In genomic region chr10:97625116-97625515, GRCm38 (mm10) we compare ENCODE assay signal across 24 mouse cellular contexts. TPM values are rescaled to one million over a fixed set of nuclear protein-coding genes. Genes with fewer than 3 reads are reported as not detected.
DNase-seq lines count a peak whose midpoint lies in the region; ATAC-seq and TF ChIP-seq lines count a peak whose summit lies in the region.
"Had no signal": no experiment of that assay in that cellular context is flagged by ENCODE, and none has a peak within 500 bp of the region (broad histone marks: within the 10 kb centered on the region; RNA-seq: fewer than 3 reads in every experiment).

No protein-coding gene starts in this region.

- H3K9ac ChIP-seq in kidney, postnatal 0 days (ENCODE audit: low read depth, low read length), result no peak overlapping the region
- H3K9ac ChIP-seq in MEL (ENCODE audit: control insufficient read depth, low read depth, low read length, poor library complexity, severe bottlenecking), result no peak overlapping the region
- H3K9ac ChIP-seq in embryonic facial prominence, embryonic 15.5 days, result no peak overlapping the region
- H3K9ac ChIP-seq in stomach, embryonic 16.5 days (ENCODE audit: low read length), result no peak overlapping the region
- H3K9ac ChIP-seq: heart, embryonic 12.5 days; hindbrain, embryonic 15.5 days; liver, embryonic 14.5 days; midbrain, embryonic 15.5 days had no signal

- H3K9me3 ChIP-seq in kidney, postnatal 0 days (replicated peaks; ENCODE audit: low read length), result no peaks in the 10 kb centered on the region
- H3K9me3 ChIP-seq in MEL (replicated peaks; ENCODE audit: insufficient read depth, low read length), result no peaks in the 10 kb centered on the region
- no peaks in the 10 kb centered on the region for H3K9me3 ChIP-seq in embryonic facial prominence, embryonic 15.5 days (replicated peaks)
- no peaks in the 10 kb centered on the region for H3K9me3 ChIP-seq in stomach, embryonic 16.5 days (replicated peaks; ENCODE audit: control insufficient read depth, low read length)
- H3K9me3 ChIP-seq: heart, embryonic 12.5 days; hindbrain, embryonic 15.5 days; midbrain, embryonic 15.5 days had no signal

- TF ChIP-seq POLR2A in MEL (IDR thresholded peaks at IDR 0.05; ENCODE audit: control insufficient read depth in 1 of 2, insufficient read depth in 1 of 2, low read depth in 1 of 2, low read length in 2 of 2, poor library complexity in 1 of 2), result no peak

- no peak for TF ChIP-seq EP300 in MEL (IDR thresholded peaks at IDR 0.05; ENCODE audit: low read depth in 1 of 2, low read length in 2 of 2)

- no peaks in the 10 kb centered on the region for H3K36me3 ChIP-seq in kidney, postnatal 0 days (ENCODE audit: insufficient read depth, low read length)
- no peaks in the 10 kb centered on the region for H3K36me3 ChIP-seq in MEL (ENCODE audit: control insufficient read depth in 1 of 2, insufficient read depth in 2 of 2, low read length in 2 of 2)
- H3K36me3 ChIP-seq in embryonic facial prominence, embryonic 15.5 days, result no peaks in the 10 kb centered on the region
- no peaks in the 10 kb centered on the region for H3K36me3 ChIP-seq in stomach, embryonic 16.5 days (ENCODE audit: control insufficient read depth, insufficient read depth, low read length)
- H3K36me3 ChIP-seq: heart, embryonic 12.5 days; hindbrain, embryonic 15.5 days; midbrain, embryonic 15.5 days had no signal

- no peak for TF ChIP-seq RAD21 in MEL (IDR thresholded peaks at IDR 0.05; ENCODE audit: low read depth, low read length)

- no peaks in the 10 kb centered on the region for H3K27me3 ChIP-seq in kidney, postnatal 0 days (ENCODE audit: insufficient read depth, low read length)
- H3K27me3 ChIP-seq in MEL (ENCODE audit: control insufficient read depth in 1 of 2, insufficient read depth in 2 of 2, low read length in 2 of 2), result no peaks in the 10 kb centered on the region
- no peaks in the 10 kb centered on the region for H3K27me3 ChIP-seq in embryonic facial prominence, embryonic 15.5 days
- no peaks in the 10 kb centered on the region for H3K27me3 ChIP-seq in stomach, embryonic 16.5 days (ENCODE audit: control insufficient read depth, insufficient read depth, low read length)
- H3K27me3 ChIP-seq: heart, embryonic 12.5 days; hindbrain, embryonic 15.5 days; midbrain, embryonic 15.5 days had no signal

- no peak for ATAC-seq in kidney, postnatal 0 days (replicated peaks; ENCODE audit: low FRiP score, low read depth)
- ATAC-seq in embryonic facial prominence, embryonic 15.5 days (ENCODE audit: insufficient number of reproducible peaks, low FRiP score, low TSS enrichment, low read depth), result no peak; the same call in 1 of the 2 replicates
- ATAC-seq in stomach, embryonic 16.5 days (ENCODE audit: insufficient read depth, low FRiP score), result no peak
- no peak for ATAC-seq in inflammation-experienced regulatory T-cells, adult 6 months
- ATAC-seq: CD4-positive, CD25-positive, alpha-beta regulatory T cell, adult 4 months; forebrain, embryonic 14.5 days; midbrain, embryonic 15.5 days had no signal

- H3K4me2 ChIP-seq in kidney, postnatal 0 days (ENCODE audit: low read length), result no peak overlapping the region
- H3K4me2 ChIP-seq in embryonic facial prominence, embryonic 15.5 days (replicated peaks), result no peak overlapping the region
- H3K4me2 ChIP-seq in stomach, embryonic 16.5 days (ENCODE audit: low read depth, low read length), result no peak overlapping the region
- H3K4me2 ChIP-seq: heart, embryonic 12.5 days; hindbrain, embryonic 15.5 days; midbrain, embryonic 15.5 days had no signal

- no peak for TF ChIP-seq CTCF in kidney, postnatal 0 days (IDR thresholded peaks at IDR 0.05; ENCODE audit: low read depth)
- TF ChIP-seq CTCF in MEL (IDR thresholded peaks at IDR 0.05 in 2 of 3, conservative IDR thresholded peaks at IDR 0.05 in 1 of 3; ENCODE audit: control insufficient read depth in 1 of 3, insufficient read depth in 1 of 3, low read depth in 2 of 3, low read length in 3 of 3, poor library complexity in 1 of 3, severe bottlenecking in 1 of 3), result no peak

- 54% methylated on average over 4 of the region's 4 CpGs for WGBS in kidney, postnatal 0 days
- 30% methylated on average over 4 of the region's 4 CpGs for WGBS in embryonic facial prominence, embryonic 15.5 days
- WGBS in stomach, embryonic 16.5 days, result 40% methylated on average over 4 of the region's 4 CpGs

- H3K79me2 ChIP-seq in MEL (ENCODE audit: control insufficient read depth, insufficient read depth, low read length, poor library complexity), result no peaks in the 10 kb centered on the region

- H3K27ac ChIP-seq in kidney, postnatal 0 days, result no peak overlapping the region
- no peak overlapping the region for H3K27ac ChIP-seq in MEL (ENCODE audit: control insufficient read depth, low read depth, low read length)
- peak overlapping the region; percentile 82 for H3K27ac ChIP-seq in embryonic facial prominence, embryonic 15.5 days (replicated peaks)
- H3K27ac ChIP-seq in stomach, embryonic 16.5 days (ENCODE audit: low read length), result peak overlapping the region; percentile 62
- H3K27ac ChIP-seq: hindbrain, embryonic 15.5 days; liver, embryonic 14.5 days; midbrain, embryonic 15.5 days had no signal

- H3K4me1 ChIP-seq in kidney, postnatal 0 days (replicated peaks; ENCODE audit: insufficient read depth, low read length), result no peaks in the 10 kb centered on the region
- H3K4me1 ChIP-seq in MEL (ENCODE audit: control insufficient read depth in 1 of 2, insufficient read depth in 2 of 2, low read length in 2 of 2), result no peaks in the 10 kb centered on the region
- no peaks in the 10 kb centered on the region for H3K4me1 ChIP-seq in embryonic facial prominence, embryonic 15.5 days
- no peaks in the 10 kb centered on the region for H3K4me1 ChIP-seq in stomach, embryonic 16.5 days (ENCODE audit: control insufficient read depth, insufficient read depth, low read length)
- H3K4me1 ChIP-seq: heart, embryonic 12.5 days; hindbrain, embryonic 15.5 days; midbrain, embryonic 15.5 days had no signal

- H3K4me3 ChIP-seq in kidney, postnatal 0 days (replicated peaks; ENCODE audit: low read depth, low read length), result no peak overlapping the region
- H3K4me3 ChIP-seq in MEL (ENCODE audit: control insufficient read depth in 1 of 2, insufficient read depth in 1 of 2, low read depth in 2 of 2, low read length in 2 of 2), result no peak overlapping the region
- no peak overlapping the region for H3K4me3 ChIP-seq in embryonic facial prominence, embryonic 15.5 days (replicated peaks)
- H3K4me3 ChIP-seq in stomach, embryonic 16.5 days (replicated peaks; ENCODE audit: low read length), result no peak overlapping the region
- H3K4me3 ChIP-seq: erythroblast, embryonic 14.5 days; heart, embryonic 12.5 days; hindbrain, embryonic 15.5 days; midbrain, embryonic 15.5 days had no signal

- DNase-seq in kidney, postnatal 0 days (ENCODE audit: low spot score), result peak; percentile 4
- DNase-seq in kidney, adult 11 months, result no peak
- DNase-seq in MEL (ENCODE audit: low read depth, low spot score), result peak; percentile 1
- DNase-seq in adrenal gland, adult 2 months, result no peak
- DNase-seq: adrenal gland, adult 8-10 months; cerebellum, postnatal 10 days; kidney, adult 9 months; kidney, postnatal 4 days; right cerebral cortex, adult 18-20 months; thymus, postnatal 14 days had no signal

TF ChIP-seq in MEL, 35 proteins besides CTCF, POLR2A, EP300 and RAD21 (continues in another document):
- no peak for TF ChIP-seq BHLHE40 (IDR thresholded peaks at IDR 0.05; ENCODE audit: borderline replicate concordance, low read depth, low read length)
- TF ChIP-seq ZKSCAN1 (IDR thresholded peaks at IDR 0.05; ENCODE audit: low read depth, low read length), result no peak
- TF ChIP-seq MAFK (IDR thresholded peaks at IDR 0.05; ENCODE audit: borderline replicate concordance, low read depth, low read length), result no peak
- no peak for TF ChIP-seq CHD1 (IDR thresholded peaks at IDR 0.05; ENCODE audit: low read depth, low read length)
- no peak for TF ChIP-seq ETS1 (IDR thresholded peaks at IDR 0.05; ENCODE audit: low read depth, low read length)
- no peak for TF ChIP-seq KAT2A (conservative IDR thresholded peaks at IDR 0.05; ENCODE audit: low read depth, low read length)
- no peak for TF ChIP-seq ZNF384 (IDR thresholded peaks at IDR 0.05; ENCODE audit: low read depth, low read length)
- TF ChIP-seq CHD2 (IDR thresholded peaks at IDR 0.05; ENCODE audit: low read length), result no peak
- TF ChIP-seq POLR2AphosphoS2 (IDR thresholded peaks at IDR 0.05; ENCODE audit: low read length), result no peak
- no peak for TF ChIP-seq SMC3 (IDR thresholded peaks at IDR 0.05; ENCODE audit: low read depth, low read length)
- no peak for TF ChIP-seq JUND (IDR thresholded peaks at IDR 0.05; ENCODE audit: low read depth, low read length)
- TF ChIP-seq MAZ (IDR thresholded peaks at IDR 0.05; ENCODE audit: low read depth, low read length), result no peak
- TF ChIP-seq USF1 (IDR thresholded peaks at IDR 0.05; ENCODE audit: low read depth, low read length), result no peak
- no peak for TF ChIP-seq ZC3H11A (IDR thresholded peaks at IDR 0.05; ENCODE audit: low read depth, low read length)
- no peak for TF ChIP-seq MXI1 (IDR thresholded peaks at IDR 0.05; ENCODE audit: low read depth, low read length)
- no peak for TF ChIP-seq TAL1 (IDR thresholded peaks at IDR 0.05; ENCODE audit: low read length)

RNA-seq across cellular contexts. Expression of gene Kera, which starts 18.4 kb away (rescaled TPM):
- polyA plus RNA-seq in kidney, postnatal 0 days (2015; fragmentation: Nextera tagmentation; extraction: Ambion mirVana), result 0.05 TPM in 1 of 2 replicates, not detected in the other
- total RNA-seq in MEL (2012; rRNA removed), result not detected in 2 replicates
- not detected for polyA plus RNA-seq in MEL (2012; ENCODE audit: insufficient read depth in 1 of 2, insufficient read length in 2 of 2, low read depth in 1 of 2, low replicate concordance in 2 of 2, missing spikeins in 1 of 2)
- 34.6 and 35.7 TPM in 2 replicates for polyA plus RNA-seq in embryonic facial prominence, embryonic 15.5 days (2015; fragmentation: Nextera tagmentation; extraction: Ambion mirVana)
- 1.4 and 1.8 TPM in 2 replicates for polyA plus RNA-seq in stomach, embryonic 16.5 days (2015; fragmentation: Nextera tagmentation; extraction: Ambion mirVana)
- not detected for polyA plus RNA-seq in inflammation-experienced regulatory T-cells, adult 6 months (2017; shearing (Covaris generic))
- total RNA-seq in adrenal gland, adult 2 months (2021), result not detected
- not detected in 2 replicates for polyA plus RNA-seq in adrenal gland, adult 2 months (2012; rRNA removed)
- total RNA-seq: adrenal gland, adult 8-10 months; granulocyte monocyte progenitor cell, adult 5-6 weeks; heart, postnatal 25 days; left cerebral cortex, postnatal 36 days had no signal
- polyA plus RNA-seq: CD4-positive, CD25-positive, alpha-beta regulatory T cell, adult 4 months; erythroblast, embryonic 14.5 days; forebrain, embryonic 14.5 days; liver, embryonic 14.5 days had no signal

RNA-seq across cellular contexts. Expression of gene Epyc, which starts 18.8 kb away (rescaled TPM):
- polyA plus RNA-seq in kidney, postnatal 0 days (2015; fragmentation: Nextera tagmentation; extraction: Ambion mirVana), result 0.08 TPM in 1 of 2 replicates, not detected in the other
- not detected in 2 replicates for total RNA-seq in MEL (2012; rRNA removed)
- not detected for polyA plus RNA-seq in MEL (2012; ENCODE audit: insufficient read depth in 1 of 2, insufficient read length in 2 of 2, low read depth in 1 of 2, low replicate concordance in 2 of 2, missing spikeins in 1 of 2)
- polyA plus RNA-seq in embryonic facial prominence, embryonic 15.5 days (2015; fragmentation: Nextera tagmentation; extraction: Ambion mirVana), result 7.8 and 13.8 TPM in 2 replicates
- 0.85 and 1.3 TPM in 2 replicates for polyA plus RNA-seq in stomach, embryonic 16.5 days (2015; fragmentation: Nextera tagmentation; extraction: Ambion mirVana)
- polyA plus RNA-seq in inflammation-experienced regulatory T-cells, adult 6 months (2017; shearing (Covaris generic)), result not detected
- under 1 TPM; 0.49 to 0.55 TPM for total RNA-seq in adrenal gland, adult 2 months (2021)
- polyA plus RNA-seq in adrenal gland, adult 2 months (2012; rRNA removed), result not detected in 2 replicates
- total RNA-seq: granulocyte monocyte progenitor cell, adult 5-6 weeks; layer of hippocampus, postnatal 25 days had no signal
- polyA plus RNA-seq: CD4-positive, CD25-positive, alpha-beta regulatory T cell, adult 4 months; erythroblast, embryonic 14.5 days; liver, embryonic 14.5 days had no signal

Comparison
In these comparisons a context has a peak if more than half of its experiments do, and no peak if none do; other contexts are left out.
1. DNase-seq: peak in kidney, postnatal 0 days (single experiment) and MEL (single experiment); none in kidney, adult 11 months (single experiment) and adrenal gland, adult 2 months (single experiment).
2. H3K27ac ChIP-seq: peak in embryonic facial prominence, embryonic 15.5 days (single experiment) and stomach, embryonic 16.5 days (single experiment); none in kidney, postnatal 0 days (single experiment) and MEL (single experiment).
3. RNA of gene Kera, which starts 18.4 kb away (polyA plus RNA-seq): 34.6 to 35.7 TPM in embryonic facial prominence, embryonic 15.5 days; 1.4 to 1.8 TPM in stomach, embryonic 16.5 days, 0.05 TPM in kidney, postnatal 0 days, not detected in MEL, not detected in inflammation-experienced regulatory T-cells, adult 6 months and not detected in adrenal gland, adult 2 months; every median in the first group is over 10 times any median in the second.